Mouse (Mus musculus) E14TG2a.4 (cell line): ENCODE data around the gene Spsb2.
"Not testable (repeated sequence)": the region's sequence is repeated elsewhere in the genome, so short reads cannot be mapped to it uniquely, and the experiment has no call there.

Experiments
- H3K27me3 ChIP-seq: 2 replicates; pipeline ENCODE4 v1.6.1; 2014; ENCODE audit warnings: low read length, control low read depth; ENCODE audit not compliant: insufficient read depth
- H3K36me3 ChIP-seq: 2 replicates; pipeline ENCODE4 v1.6.1; 2014; ENCODE audit warnings: low read length, control low read depth; ENCODE audit not compliant: insufficient read depth
- H3K4me1 ChIP-seq: replicated peaks from 2 replicates; pipeline ENCODE4 v1.6.1; 2014; ENCODE audit warnings: low read depth, low read length, control low read depth
- H3K4me3 ChIP-seq: replicated peaks from 2 replicates; pipeline ENCODE4 v1.5.1; 2014; ENCODE audit warnings: mild to moderate bottlenecking, low read length
- H3K9me3 ChIP-seq: 2 replicates; pipeline ENCODE4 v1.6.1; 2014; ENCODE audit warnings: low read length, control low read depth
- CTCF ChIP-seq: conservative IDR thresholded peaks from 2 replicates; pipeline ENCODE4 v1.5.1; 2014; ENCODE audit warnings: low read length
- NANOG ChIP-seq: IDR thresholded peaks from 2 replicates; pipeline ENCODE4 v1.6.1; 2014; ENCODE audit warnings: borderline replicate concordance, low read length, mixed read lengths
- POU5F1 ChIP-seq: IDR thresholded peaks from 2 replicates; pipeline ENCODE4 v1.6.1; 2014; ENCODE audit warnings: low read length, borderline replicate concordance

Spsb2 gene

DNA sequence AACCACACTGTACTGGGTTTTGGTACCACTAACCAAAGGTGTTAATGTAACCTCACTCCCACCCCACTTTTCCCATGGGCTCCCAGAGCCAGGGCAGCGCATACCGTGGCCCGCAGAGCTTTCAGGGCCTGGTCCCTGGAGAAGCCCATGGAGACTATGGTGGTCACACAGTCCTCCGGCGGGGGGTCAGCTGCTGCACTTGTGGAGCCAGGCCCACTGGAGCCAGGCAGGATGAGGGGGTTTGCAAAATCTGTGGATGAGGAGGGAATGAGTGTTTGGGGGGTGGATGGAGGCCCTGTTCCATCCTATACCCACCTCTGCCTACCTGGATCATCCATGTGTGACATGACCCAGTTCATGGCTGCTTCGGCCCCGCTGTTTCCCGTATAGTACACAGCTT, 9.1 kb downstream of the Spsb2 start:
- peaks cover 85% of the 10 kb centered on the region for H3K36me3 ChIP-seq
- TF ChIP-seq NANOG (no peak), POU5F1 (no peak), CTCF (no peak)
- no peaks in the 10 kb centered on the region for H3K9me3 ChIP-seq
- no peak overlapping the region for H3K4me3 ChIP-seq
- H3K27me3 ChIP-seq, result no peaks in the 10 kb centered on the region
- H3K4me1 ChIP-seq, result peaks cover 37% of the 10 kb centered on the region

DNA sequence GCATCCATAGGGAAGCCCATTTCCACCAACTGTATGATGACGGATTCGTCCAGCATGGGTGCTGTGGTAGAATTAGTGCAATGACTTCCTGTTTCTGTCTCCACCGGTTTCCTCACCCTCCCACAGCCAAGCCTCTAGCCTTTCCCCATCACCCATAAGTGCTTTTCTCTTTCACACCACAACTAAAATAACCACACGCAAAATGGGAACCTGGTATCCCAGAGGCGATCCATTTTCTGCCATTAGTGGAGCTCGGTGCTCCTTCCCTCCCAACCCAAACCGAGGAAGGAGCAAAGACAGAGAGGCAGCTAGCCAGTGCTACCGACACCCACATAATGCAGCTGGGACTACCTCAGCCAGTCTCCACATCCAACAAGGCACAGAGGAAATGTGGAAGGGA, 9.5 kb downstream of the Spsb2 start:
- Histone ChIP-seq H3K9me3 (no peaks in the 10 kb centered on the region), H3K4me1 (peaks cover 33% of the 10 kb centered on the region), H3K4me3 (no peak overlapping the region), H3K27me3 (no peaks in the 10 kb centered on the region), H3K36me3 (peaks cover 85% of the 10 kb centered on the region)
- TF ChIP-seq CTCF, result no peak
- TF ChIP-seq POU5F1, result no peak

DNA sequence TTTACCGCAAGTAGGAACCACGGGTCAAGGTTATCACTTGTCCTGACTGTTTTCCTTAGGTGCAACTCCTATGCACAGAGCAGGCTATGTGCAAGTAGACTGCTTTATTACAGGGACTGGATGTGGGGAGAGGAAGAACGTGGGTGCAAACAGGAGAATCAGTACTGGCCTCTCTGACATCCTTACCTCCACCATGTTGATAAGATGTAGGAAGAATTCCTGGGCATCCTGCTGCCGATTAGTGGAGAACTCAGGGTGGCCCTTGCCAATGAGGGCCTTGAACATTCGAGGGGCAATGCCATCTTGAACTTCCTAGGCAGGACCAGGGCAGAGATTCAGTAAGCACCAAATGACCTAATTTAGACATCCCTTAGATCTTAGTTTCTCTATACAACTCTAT, 12.4 kb downstream of the Spsb2 start:
- peaks cover 100% of the 10 kb centered on the region for H3K36me3 ChIP-seq
- no peak overlapping the region for H3K4me3 ChIP-seq
- H3K4me1 ChIP-seq, result peaks cover 16% of the 10 kb centered on the region
- H3K9me3 ChIP-seq, result no peaks in the 10 kb centered on the region
- no peaks in the 10 kb centered on the region for H3K27me3 ChIP-seq
- TF ChIP-seq POU5F1 (no peak), NANOG (no peak), CTCF (no peak)

DNA sequence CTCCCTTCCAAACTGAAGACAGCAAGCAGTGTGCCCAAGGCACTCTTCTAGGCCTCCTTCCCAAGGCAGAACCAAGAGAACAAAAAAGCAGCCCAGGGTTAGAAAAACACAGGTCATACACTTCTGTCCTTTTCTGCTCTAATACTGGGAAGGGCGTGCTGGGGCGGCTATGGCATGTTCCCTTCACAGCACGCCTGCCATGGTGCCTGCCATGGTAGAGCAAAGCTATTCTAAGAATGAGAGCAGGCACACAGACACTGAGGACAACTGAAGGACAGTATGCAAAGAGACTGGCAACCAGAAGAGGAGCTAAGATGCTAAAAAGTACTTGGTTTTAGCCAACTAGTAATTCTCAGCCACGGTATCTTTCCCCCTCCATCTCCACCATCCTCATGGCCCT, 13.6 kb downstream of the Spsb2 start:
- TF ChIP-seq NANOG, result no peak
- TF ChIP-seq CTCF, result no peak
- TF ChIP-seq POU5F1, result no peak
- Histone ChIP-seq H3K36me3 (peaks cover 100% of the 10 kb centered on the region), H3K27me3 (no peaks in the 10 kb centered on the region), H3K9me3 (no peaks in the 10 kb centered on the region), H3K4me1 (peaks cover 21% of the 10 kb centered on the region), H3K4me3 (no peak overlapping the region)

DNA sequence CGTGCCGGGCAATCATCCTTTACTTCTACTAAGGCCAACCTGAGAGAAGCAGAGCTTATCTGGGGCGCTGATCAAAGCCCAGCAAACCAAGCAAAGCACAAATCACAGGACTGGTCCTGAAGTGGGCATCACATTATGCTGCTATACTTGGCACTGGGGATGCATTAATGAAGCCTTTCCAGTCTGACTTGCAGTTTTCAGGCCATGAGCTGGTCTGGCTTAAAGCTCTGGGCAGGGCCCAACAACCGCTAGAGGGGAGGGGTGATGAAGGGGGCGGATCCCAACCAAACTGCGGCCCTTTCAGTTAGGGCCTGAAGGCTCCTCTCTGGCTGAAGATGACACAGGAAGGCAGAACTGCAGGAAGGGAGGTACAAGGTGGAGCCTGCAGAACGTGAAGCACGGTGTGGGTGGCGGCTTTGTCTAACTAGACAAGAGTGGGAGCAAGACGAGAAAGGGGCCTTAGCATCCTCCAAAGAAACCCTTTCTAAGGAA, 19.7 kb downstream of the Spsb2 start:
- Histone ChIP-seq H3K27me3 (no peaks in the 10 kb centered on the region), H3K4me1 (peaks cover 47% of the 10 kb centered on the region), H3K9me3 (no peaks in the 10 kb centered on the region), H3K36me3 (peaks cover 66% of the 10 kb centered on the region), H3K4me3 (peak overlapping the region; percentile 98)
- TF ChIP-seq CTCF (no peak), NANOG (no peak), POU5F1 (no peak)

DNA sequence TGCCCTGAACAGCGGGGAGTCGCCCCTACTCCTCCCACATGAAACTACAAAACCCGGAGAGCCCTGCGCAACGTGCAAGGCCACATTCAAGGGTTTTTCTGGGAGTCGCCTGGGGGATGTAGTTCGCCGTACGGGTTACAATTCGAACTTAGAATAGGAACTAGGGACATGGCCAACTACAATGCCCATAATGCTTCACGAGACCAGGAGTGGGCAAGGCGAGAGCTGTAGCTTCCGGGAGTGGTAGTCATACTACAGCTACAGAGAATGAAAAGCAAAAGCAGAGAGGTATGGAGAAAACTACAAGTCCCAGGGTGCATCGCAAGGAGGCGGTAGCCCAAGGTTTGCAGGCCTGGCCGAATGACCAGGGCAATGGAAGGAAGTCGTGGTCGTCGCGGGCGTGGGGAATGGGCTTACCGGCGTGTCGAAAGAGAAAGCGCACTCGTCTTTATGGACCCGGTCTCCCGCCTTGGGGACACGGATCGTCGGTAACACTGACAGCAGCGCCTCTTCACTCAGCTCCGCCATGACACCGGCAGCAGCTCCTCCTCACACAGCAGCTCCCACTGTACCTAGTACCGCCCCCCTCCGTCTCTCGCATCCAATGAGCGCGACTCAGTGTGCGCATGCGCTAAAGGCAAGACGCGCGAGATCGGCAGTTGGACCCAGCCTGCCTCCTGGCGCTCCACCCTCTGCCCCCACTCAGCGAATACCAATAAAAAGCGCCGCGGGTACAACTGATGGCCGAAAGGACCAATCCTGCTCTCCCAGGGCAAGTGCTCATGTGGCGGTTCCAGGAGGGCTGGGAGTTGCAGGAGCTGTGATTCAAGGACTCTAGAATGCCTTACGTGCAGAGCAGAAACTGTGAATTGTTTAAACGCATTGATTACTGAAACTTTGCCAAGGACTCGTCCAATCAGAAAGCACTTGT, 20.7 kb downstream of the Spsb2 start, which contains the start of the genes Usp5 and Cdca3:
TSS of gene Usp5 (minus strand) at position 617 of the 931 bp plus-strand sequence.
TSS of gene Cdca3 (plus strand) at position 680 of the 931 bp plus-strand sequence.
- Histone ChIP-seq H3K9me3 (no peaks in the 10 kb centered on the region), H3K36me3 (peaks cover 66% of the 10 kb centered on the region), H3K27me3 (no peaks in the 10 kb centered on the region), H3K4me3 (peak within 1 kb of the TSS; percentile 98), H3K4me1 (peaks cover 55% of the 10 kb centered on the region)
- TF ChIP-seq NANOG (peak; percentile 41; the same call in 1 of the 2 replicates), POU5F1 (no peak), CTCF (no peak)

DNA sequence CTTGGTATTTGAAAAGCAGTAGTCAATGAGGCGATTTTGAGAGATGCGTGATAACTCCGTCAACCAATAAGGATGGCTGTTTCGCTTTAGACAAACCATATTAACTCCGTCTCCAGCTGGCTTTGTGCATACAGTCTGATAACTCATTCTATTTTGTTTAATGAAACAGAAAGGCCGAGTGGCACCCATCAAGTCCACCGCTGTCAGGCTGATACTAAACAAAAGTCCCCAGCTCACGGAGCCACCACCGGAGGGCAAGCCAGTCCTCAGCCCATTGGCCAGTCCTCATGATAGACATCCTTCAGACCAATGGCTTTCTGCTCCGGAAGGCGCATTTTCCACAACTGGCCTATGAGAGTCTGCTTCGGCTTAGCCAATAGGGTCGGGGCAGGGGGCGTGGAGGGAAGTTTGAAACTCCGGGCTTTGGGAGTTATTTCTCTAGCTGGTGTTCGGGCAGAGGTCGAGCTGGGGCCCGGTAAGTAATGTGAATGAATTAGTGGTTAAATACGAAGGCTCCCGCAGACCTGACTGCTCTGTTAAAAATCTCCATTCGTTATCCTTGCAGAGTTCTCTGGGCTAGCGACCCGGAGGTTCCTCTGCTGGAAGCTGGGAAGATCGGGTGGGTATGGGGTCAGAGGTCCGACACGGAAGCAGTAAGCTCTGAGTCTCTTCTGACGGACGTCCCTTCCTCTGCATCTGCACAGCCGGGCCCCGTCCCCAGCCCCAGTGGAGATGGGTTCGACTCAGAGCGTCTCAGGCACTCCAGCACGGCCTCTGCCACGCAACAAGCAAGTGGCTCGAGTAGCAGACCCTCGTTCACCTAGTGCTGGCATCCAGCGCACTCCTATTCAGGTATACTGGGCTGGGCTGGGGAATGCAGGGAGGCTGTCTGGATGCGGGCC, 21.6 kb downstream of the Spsb2 start:
- no peaks in the 10 kb centered on the region for H3K27me3 ChIP-seq
- peaks cover 66% of the 10 kb centered on the region for H3K36me3 ChIP-seq
- H3K4me1 ChIP-seq, result peaks cover 64% of the 10 kb centered on the region
- H3K9me3 ChIP-seq, result no peaks in the 10 kb centered on the region
- TF ChIP-seq CTCF, result no peak
- TF ChIP-seq POU5F1, result no peak
- no peak for TF ChIP-seq NANOG
- peak overlapping the region; percentile 98 for H3K4me3 ChIP-seq

DNA sequence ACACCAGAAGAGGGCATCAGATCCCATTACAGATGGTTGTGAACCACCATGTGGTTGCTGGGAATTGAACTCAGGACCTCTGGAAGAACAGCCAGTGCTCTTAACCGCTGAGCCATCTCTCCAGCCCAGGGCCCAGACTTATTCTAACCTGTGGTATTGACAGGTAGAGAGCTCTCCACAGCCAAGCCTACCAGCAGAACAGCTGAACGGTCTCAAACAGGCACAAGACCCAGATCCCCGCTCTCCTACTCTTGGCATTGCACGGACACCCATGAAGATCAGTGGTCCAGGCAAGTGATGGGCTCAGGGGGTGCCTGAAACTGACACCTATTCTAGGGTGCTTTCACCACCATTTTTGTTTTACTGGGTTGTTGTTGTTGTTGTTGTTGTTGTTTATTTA, 22.7 kb downstream of the Spsb2 start:
- H3K9me3 ChIP-seq, H3K27me3 ChIP-seq: not testable (repeated sequence)
- peaks cover 63% of the 10 kb centered on the region for H3K36me3 ChIP-seq
- peak overlapping the region; percentile 98 for H3K4me3 ChIP-seq
- peaks cover 76% of the 10 kb centered on the region for H3K4me1 ChIP-seq
